Mouse (Mus musculus) hindbrain, postnatal 0 days (tissue): ENCODE data around the gene Ampd3. TPM values are rescaled to one million over a fixed set of nuclear protein-coding genes. Genes with fewer than 3 reads are reported as not detected.

Experiments used
- ATAC-seq: fragments of 200-750 bp; cut with Nextera tagmentation; 2 replicates; pipeline ENCODE4 v1.8.0; 2017; ENCODE audit warnings: mild to moderate bottlenecking, moderate TSS enrichment, moderate library complexity
- DNase-seq: peaks from one replicate; pipeline ENCODE4 v3.0.0-alpha.2; 2015; ENCODE audit warnings: low spot score
- H3K27ac ChIP-seq: fragments of 300-500 bp; sonication (generic); 2 replicates; pipeline ENCODE4 v1.5.1; 2014; ENCODE audit warnings: mild to moderate bottlenecking
- H3K27me3 ChIP-seq: fragments of 300-500 bp; sonication (generic); 2 replicates; pipeline ENCODE4 v1.6.1; 2014; ENCODE audit warnings: low read length, mixed read lengths; ENCODE audit not compliant: insufficient read depth
- H3K36me3 ChIP-seq: fragments of 300-500 bp; sonication (generic); 2 replicates; pipeline ENCODE4 v1.6.1; 2014; ENCODE audit warnings: low read length, mixed read lengths; ENCODE audit not compliant: insufficient read depth
- H3K4me1 ChIP-seq: fragments of 300-500 bp; sonication (generic); 2 replicates; pipeline ENCODE4 v1.6.1; 2014; ENCODE audit warnings: antibody characterized with exemption, low read length, mixed read lengths; ENCODE audit not compliant: insufficient read depth
- H3K4me2 ChIP-seq: fragments of 300-500 bp; sonication (generic); 2 replicates; pipeline ENCODE4 v1.6.1; 2014; ENCODE audit warnings: low read depth, mild to moderate bottlenecking, low read length, moderate library complexity, mixed read lengths
- H3K4me3 ChIP-seq: fragments of 300-500 bp; sonication (generic); 2 replicates; pipeline ENCODE4 v1.5.1; 2014; ENCODE audit warnings: low read length
- H3K9ac ChIP-seq: fragments of 300-500 bp; sonication (generic); replicated peaks from 2 replicates; pipeline ENCODE4 v1.6.1; 2014; ENCODE audit warnings: mild to moderate bottlenecking, low read length, moderate library complexity, mixed read lengths
- H3K9me3 ChIP-seq: fragments of 300-500 bp; sonication (generic); 2 replicates; pipeline ENCODE4 v1.6.1; 2016; ENCODE audit warnings: low read length, mixed read lengths
- CTCF ChIP-seq: IDR thresholded peaks from 2 replicates; pipeline ENCODE4 v1.5.1; 2016; ENCODE audit warnings: antibody characterized with exemption, control low read depth, low read depth
- WGBS: fragments of 180-500 bp; shearing (Covaris S2); extraction: QIAGEN DNeasy Blood & Tissue Kit; methylation state at CpG from one replicate; pipeline ENCODE4 v1.1.7; 2014; 5-methylcytosine and 5-hydroxymethylcytosine counted together
- polyA plus RNA-seq: library from polyadenylated mRNA; unstranded; fragments of >200 nt; fragmentation: Nextera tagmentation; extraction: Ambion mirVana; gene quantifications from 2 replicates; pipeline ENCODE4 v1.2.1, GENCODE M21; 2015
- total RNA-seq: library from RNA; depleted of rRNA; stranded (reverse); fragments of >200 nt; gene quantifications from 2 replicates; pipeline ENCODE4 v1.2.3, GENCODE M21; 2014

Gene Ampd3
- total and polyA plus RNA-seq, 2 experiments from 2014 or later, result 14.3 to 24.8 TPM

GRCm38 (mm10) chr7:110746087-110746562 lies 21.9 kb upstream of the Ampd3 start:
- DNase-seq (no peak), ATAC-seq (no peak)
- no peaks in the 10 kb centered on the region for H3K9me3 ChIP-seq
- no peak overlapping the region for H3K27ac ChIP-seq
- no peaks in the 10 kb centered on the region for H3K36me3 ChIP-seq
- H3K4me3 ChIP-seq, result no peak overlapping the region
- 0 out of 2 replicates have a peak, but pooled peaks cover under 1% of the 10 kb centered on the region for H3K4me1 ChIP-seq
- WGBS, result 61% methylated on average over 5 of the region's 5 CpGs
- TF ChIP-seq CTCF, result no peak
- no peak overlapping the region for H3K9ac ChIP-seq
- H3K27me3 ChIP-seq, result no peaks in the 10 kb centered on the region
- no peak overlapping the region for H3K4me2 ChIP-seq

GRCm38 (mm10) chr7:110746809-110747208 lies 21.2 kb upstream of the Ampd3 start:
- no peaks in the 10 kb centered on the region for H3K27me3 ChIP-seq
- no peak for ATAC-seq
- TF ChIP-seq CTCF, result no peak

GRCm38 (mm10) chr7:110750834-110751233 lies 17.2 kb upstream of the Ampd3 start:
- H3K4me2 ChIP-seq, result no peak overlapping the region
- DNase-seq, result no peak
- no peak overlapping the region for H3K27ac ChIP-seq
- H3K4me1 ChIP-seq, result no peaks in the 10 kb centered on the region
- no peaks in the 10 kb centered on the region for H3K36me3 ChIP-seq
- no peaks in the 10 kb centered on the region for H3K9me3 ChIP-seq
- no peak overlapping the region for H3K4me3 ChIP-seq
- no peak overlapping the region for H3K9ac ChIP-seq
- ATAC-seq, result no peak
- no peaks in the 10 kb centered on the region for H3K27me3 ChIP-seq
- TF ChIP-seq CTCF, result no peak
- WGBS, result 19% methylated on average over 4 of the region's 4 CpGs

More at GRCm38 (mm10) chr7:110746809-110747208, 21.2 kb upstream of the Ampd3 start:
- Histone ChIP-seq H3K4me2 (no peak overlapping the region), H3K9ac (no peak overlapping the region), H3K27ac (no peak overlapping the region), H3K4me3 (no peak overlapping the region), H3K4me1 (no peaks in the 10 kb centered on the region), H3K36me3 (no peaks in the 10 kb centered on the region), H3K9me3 (no peaks in the 10 kb centered on the region)
- DNase-seq, result no peak
- WGBS, result 73% methylated on average over 2 of the region's 2 CpGs

DNA sequence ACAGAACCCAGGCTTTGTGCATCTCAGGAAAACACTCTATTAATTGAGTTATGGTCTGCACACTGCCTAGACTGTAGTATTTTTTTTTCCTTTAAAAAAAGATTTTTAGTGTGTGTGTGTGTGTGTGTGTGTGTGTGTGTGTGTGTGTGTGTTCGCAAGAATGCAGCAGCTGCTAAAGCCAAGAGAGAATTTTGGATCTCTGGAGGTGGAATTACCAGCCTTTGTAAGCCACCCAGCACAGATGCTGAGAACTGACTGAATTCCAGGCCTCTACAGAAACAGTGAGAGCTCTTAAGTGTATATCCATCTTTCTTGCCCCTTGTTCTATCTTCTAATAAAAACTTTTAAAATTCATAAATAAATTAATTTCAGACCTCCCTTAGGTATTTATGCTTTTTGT lies 16.4 kb upstream of the Ampd3 start:
- DNase-seq (no peak), ATAC-seq (no peak)
- Histone ChIP-seq H3K36me3 (no peaks in the 10 kb centered on the region), H3K27ac (no peak overlapping the region), H3K4me2 (no peak overlapping the region), H3K4me1 (no peaks in the 10 kb centered on the region), H3K9me3 (no peaks in the 10 kb centered on the region), H3K4me3 (no peak overlapping the region), H3K27me3 (no peaks in the 10 kb centered on the region), H3K9ac (no peak overlapping the region)
- WGBS, result 93% methylated on average over 1 of the region's 1 CpGs
- TF ChIP-seq CTCF, result no peak

GRCm38 (mm10) chr7:110753310-110753709 lies 14.7 kb upstream of the Ampd3 start:
- no peaks in the 10 kb centered on the region for H3K36me3 ChIP-seq
- H3K4me1 ChIP-seq, result no peaks in the 10 kb centered on the region
- WGBS, result 79% methylated on average over 1 of the region's 1 CpGs
- no peak overlapping the region for H3K4me3 ChIP-seq
- no peak overlapping the region for H3K9ac ChIP-seq
- H3K9me3 ChIP-seq, result no peaks in the 10 kb centered on the region
- no peaks in the 10 kb centered on the region for H3K27me3 ChIP-seq
- DNase-seq (no peak), ATAC-seq (no peak)
- TF ChIP-seq CTCF, result no peak
- H3K4me2 ChIP-seq, result no peak overlapping the region
- H3K27ac ChIP-seq, result no peak overlapping the region

- WGBS, result 34% methylated on average over 5 of the region's 5 CpGs
- H3K9me3 ChIP-seq, result no peaks in the 10 kb centered on the region
- H3K27ac ChIP-seq, result no peak overlapping the region
- H3K9ac ChIP-seq, result no peak overlapping the region
- ATAC-seq (no peak), DNase-seq (no peak)
- no peaks in the 10 kb centered on the region for H3K27me3 ChIP-seq
- no peaks in the 10 kb centered on the region for H3K36me3 ChIP-seq
- TF ChIP-seq CTCF, result no peak
- H3K4me1 ChIP-seq, result no peaks in the 10 kb centered on the region
- no peak overlapping the region for H3K4me2 ChIP-seq
- H3K4me3 ChIP-seq, result no peak overlapping the region
These were observed 14.1 kb upstream of the Ampd3 start for GRCm38 (mm10) chr7:110753926-110754330.

- H3K4me1 ChIP-seq, result no peaks in the 10 kb centered on the region
- H3K36me3 ChIP-seq, result no peaks in the 10 kb centered on the region
- no peak overlapping the region for H3K4me2 ChIP-seq
- WGBS, result 76% methylated on average over 2 of the region's 2 CpGs
- DNase-seq, result no peak
- H3K27me3 ChIP-seq, result no peaks in the 10 kb centered on the region
- no peak for TF ChIP-seq CTCF
- no peak for ATAC-seq
- no peak overlapping the region for H3K27ac ChIP-seq
- H3K9me3 ChIP-seq, result no peaks in the 10 kb centered on the region
- no peak overlapping the region for H3K9ac ChIP-seq
- H3K4me3 ChIP-seq, result no peak overlapping the region
These were observed 11.6 kb upstream of the Ampd3 start for GRCm38 (mm10) chr7:110756440-110756839.
